Mouse (Mus musculus): ENCODE data around the gene Kctd14. TPM values are rescaled to one million over a fixed set of nuclear protein-coding genes. Genes with fewer than 3 reads are reported as not detected.

Kctd14 gene
- total RNA-seq, 2 experiments from 2014 or later, result 3.6 to 4.5 TPM

Other genes starting within 250 kb of the Kctd14 start
- gene Usp35, start 119.3 kb upstream of the Kctd14 start, total RNA-seq (2021), result 1 to 10 TPM; 8.5 to 8.6 TPM
- gene Kctd21, start 119.0 kb upstream of the Kctd14 start, total RNA-seq (2021), result 1 to 10 TPM; 2.2 to 3.3 TPM
- gene Alg8, start 79.7 kb upstream of the Kctd14 start, total RNA-seq (2021), result 10 to 100 TPM; 19.3 to 20.3 TPM
- 100 to 1,000 TPM; 314 to 350 TPM for gene Ndufc2, start 51.3 kb upstream of the Kctd14 start, total RNA-seq (2021)
- 10 to 100 TPM; 36.9 to 51.7 TPM for gene Thrsp, start 33.6 kb upstream of the Kctd14 start, total RNA-seq (2021)
- 10 to 100 TPM; 64.5 to 68.4 TPM for gene Ints4, start 29.6 kb downstream of the Kctd14 start, total RNA-seq (2021)
- gene Aamdc, start 128.2 kb downstream of the Kctd14 start, total RNA-seq (2021), result 10 to 100 TPM; 29.9 to 33.4 TPM
- gene Rsf1, start 128.6 kb downstream of the Kctd14 start, total RNA-seq (2021), result 10 to 100 TPM; 35.4 to 40.4 TPM
- gene Clns1a, start 245.3 kb downstream of the Kctd14 start, total RNA-seq (2021), result 10 to 100 TPM; 67.6 to 68.5 TPM

All from adrenal gland, postnatal 4 days (tissue).